Mouse (Mus musculus): ENCODE measurements around the gene Pds5b.
A peak's percentile ranks its signal among the peaks of the same experiment; 100 is the strongest.
"Not testable (repeated sequence)": the region's sequence is repeated elsewhere in the genome, so short reads cannot be mapped to it uniquely, and the experiment has no call there.

Pds5b gene

DNA sequence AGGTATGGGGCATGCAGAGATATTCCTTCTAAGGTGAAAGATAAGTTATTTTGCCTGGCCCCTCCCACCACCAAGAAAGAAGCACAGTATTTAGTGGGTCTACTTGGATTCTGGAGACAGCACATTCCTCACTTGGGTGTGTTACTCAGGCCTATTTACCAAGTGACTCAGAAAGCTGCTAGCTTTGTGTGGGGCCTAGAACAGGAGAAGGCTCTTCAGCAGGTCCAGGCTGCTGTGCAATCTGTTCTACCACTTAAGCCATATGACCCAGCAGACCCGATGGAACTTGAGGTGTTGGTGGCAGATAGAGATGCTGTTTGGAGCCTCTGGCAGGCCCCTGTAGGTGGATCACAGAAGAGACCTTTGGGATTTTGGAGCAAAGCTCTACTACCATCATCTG lies 33.1 kb downstream of the Pds5b start:
- DNase-seq (ENCODE audit: low spot score) = not testable (repeated sequence)

DNA sequence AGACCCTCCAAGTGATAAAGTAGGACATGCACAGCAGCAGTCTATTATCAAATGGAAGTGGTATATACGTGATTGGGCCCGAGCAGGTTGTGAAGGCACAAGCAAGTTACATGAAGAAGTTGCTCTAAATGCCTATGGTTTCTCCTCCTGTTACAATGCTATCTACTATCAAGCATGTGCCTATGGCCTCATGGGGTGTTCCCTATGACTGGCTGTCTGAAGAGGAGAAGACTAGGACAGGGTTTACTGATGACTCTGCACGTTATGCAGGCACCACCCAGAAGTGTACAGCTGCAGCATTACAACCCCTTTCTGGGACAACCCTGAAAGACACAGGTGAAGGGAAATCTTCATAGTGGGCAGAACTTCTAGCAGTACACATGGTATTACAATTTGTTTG lies 33.6 kb downstream of the Pds5b start:
- DNase-seq (ENCODE audit: low spot score) = not testable (repeated sequence)

GRCm38 (mm10) chr5:150711503-150711902 lies 38.0 kb downstream of the Pds5b start:
- DNase-seq (ENCODE audit: low spot score) = no peak

DNA sequence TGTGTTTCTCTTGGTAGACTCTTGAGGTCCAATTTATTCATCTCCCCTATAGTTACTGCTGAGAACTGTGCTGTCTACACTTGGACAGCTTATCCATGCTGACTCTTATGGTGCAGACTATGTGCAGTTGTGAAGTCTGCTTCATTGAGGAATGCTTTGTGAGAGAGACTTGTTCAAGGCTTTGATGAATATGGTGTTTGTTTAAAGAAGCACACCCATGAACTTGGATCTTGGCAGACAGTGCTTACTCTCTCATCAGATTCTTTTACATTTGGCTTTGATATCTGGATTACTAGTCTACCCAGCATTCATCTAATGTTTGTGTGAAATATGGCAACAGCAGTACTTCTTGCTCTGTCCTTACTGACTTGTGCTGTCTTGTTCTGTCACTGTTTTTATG lies 39.9 kb downstream of the Pds5b start:
- DNase-seq (ENCODE audit: low spot score) = no peak

GRCm38 (mm10) chr5:150717775-150718174 lies 44.2 kb downstream of the Pds5b start:
- peak; percentile 46 for DNase-seq (ENCODE audit: low spot score)

DNA sequence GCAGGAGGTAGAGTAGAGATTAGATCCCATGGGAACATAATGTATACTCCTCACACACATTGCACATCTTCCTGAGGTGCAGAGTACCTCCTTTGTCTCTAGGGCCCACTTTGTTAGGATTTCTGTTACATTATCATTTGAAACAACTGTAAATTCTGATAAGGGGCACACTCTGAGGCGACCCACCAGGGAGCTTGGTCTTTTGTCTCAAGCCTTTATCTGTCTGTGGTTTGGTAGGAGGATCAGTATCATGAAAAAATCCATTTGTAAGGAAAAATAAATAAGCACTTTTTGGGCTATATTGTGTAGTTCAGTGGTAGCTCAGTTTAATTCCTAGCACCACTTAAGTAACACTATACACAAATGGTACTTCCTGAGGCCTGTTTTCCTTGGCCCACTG lies 51.1 kb downstream of the Pds5b start:
- no peak for DNase-seq (ENCODE audit: low spot score)

GRCm38 (mm10) chr5:150737028-150737427 lies 63.5 kb downstream of the Pds5b start:
- DNase-seq (ENCODE audit: low spot score) = not testable (repeated sequence)

DNA sequence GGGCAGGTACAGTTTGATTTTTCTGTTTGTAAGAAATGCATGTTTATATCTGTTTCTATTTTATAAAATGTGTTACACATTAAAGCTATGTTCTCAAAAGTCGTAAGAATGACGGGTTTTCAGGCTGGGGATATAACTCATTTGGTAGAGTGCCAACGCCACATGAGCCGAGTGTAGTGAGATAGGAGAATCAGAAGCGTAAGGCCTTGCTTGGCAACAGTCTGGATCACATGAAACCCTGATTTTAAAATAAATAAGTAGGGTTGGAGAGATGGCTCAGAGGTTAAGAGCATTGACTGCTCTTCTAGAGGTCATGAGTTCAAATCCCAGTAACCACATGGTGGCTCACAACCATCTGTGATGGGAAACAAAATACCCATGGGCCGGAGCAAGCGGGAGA lies 65.8 kb downstream of the Pds5b start:
- no peak for DNase-seq (ENCODE audit: low spot score)

GRCm38 (mm10) chr5:150740597-150740996 lies 67.1 kb downstream of the Pds5b start:
- no peak for DNase-seq (ENCODE audit: low spot score)

DNA sequence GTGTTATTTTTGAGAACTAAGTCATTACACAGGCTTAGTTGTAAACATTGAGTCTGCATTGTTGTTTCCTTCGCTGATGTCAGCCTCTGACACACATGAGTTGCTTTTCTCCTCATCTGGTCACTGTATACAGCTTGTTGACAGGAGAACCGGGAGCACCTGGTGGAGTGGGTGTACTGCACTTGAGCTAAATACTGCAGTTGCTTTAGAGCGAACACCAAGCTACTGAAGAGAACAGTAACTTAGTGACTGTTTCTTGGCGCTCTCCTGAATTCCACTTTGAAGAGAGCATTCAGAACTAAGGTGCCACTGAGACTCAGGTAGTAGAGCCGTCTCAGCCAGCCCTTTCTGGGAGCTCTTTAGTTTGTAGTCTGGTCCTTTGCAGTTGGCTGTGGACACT lies 83.1 kb downstream of the Pds5b start:
- no peak for DNase-seq (ENCODE audit: low spot score)

- no peak for DNase-seq (ENCODE audit: low spot score)
Measured at GRCm38 (mm10) chr5:150772403-150772802, 98.9 kb downstream of the Pds5b start.

GRCm38 (mm10) chr5:150773083-150773482 lies 99.5 kb downstream of the Pds5b start:
- DNase-seq (ENCODE audit: low spot score) = no peak

DNA sequence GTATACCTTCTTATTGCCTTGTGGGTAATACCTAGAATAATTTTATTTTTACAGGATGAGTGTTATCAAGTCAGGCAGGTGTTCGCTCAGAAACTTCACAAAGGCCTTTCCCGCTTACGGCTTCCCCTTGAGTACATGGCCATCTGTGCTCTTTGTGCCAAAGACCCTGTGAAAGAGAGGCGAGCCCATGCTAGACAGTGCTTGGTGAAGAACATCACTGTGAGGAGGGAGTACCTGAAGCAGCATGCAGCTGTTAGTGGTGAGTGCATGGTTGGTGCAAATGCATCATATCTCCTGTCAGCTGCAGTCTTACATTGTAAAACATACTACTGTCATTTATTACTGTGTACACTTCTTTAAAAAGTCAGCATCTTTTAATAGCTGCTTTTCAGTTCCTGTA lies 114.7 kb downstream of the Pds5b start:
- no peak for DNase-seq (ENCODE audit: low spot score)

- DNase-seq (ENCODE audit: low spot score) = no peak
Measured at GRCm38 (mm10) chr5:150789039-150789438, 115.5 kb downstream of the Pds5b start.

- DNase-seq (ENCODE audit: low spot score) = no peak
Measured at GRCm38 (mm10) chr5:150794181-150794580, 120.6 kb downstream of the Pds5b start.

- DNase-seq (ENCODE audit: low spot score) = no peak
Measured at GRCm38 (mm10) chr5:150800056-150800455, 126.5 kb downstream of the Pds5b start.

DNA sequence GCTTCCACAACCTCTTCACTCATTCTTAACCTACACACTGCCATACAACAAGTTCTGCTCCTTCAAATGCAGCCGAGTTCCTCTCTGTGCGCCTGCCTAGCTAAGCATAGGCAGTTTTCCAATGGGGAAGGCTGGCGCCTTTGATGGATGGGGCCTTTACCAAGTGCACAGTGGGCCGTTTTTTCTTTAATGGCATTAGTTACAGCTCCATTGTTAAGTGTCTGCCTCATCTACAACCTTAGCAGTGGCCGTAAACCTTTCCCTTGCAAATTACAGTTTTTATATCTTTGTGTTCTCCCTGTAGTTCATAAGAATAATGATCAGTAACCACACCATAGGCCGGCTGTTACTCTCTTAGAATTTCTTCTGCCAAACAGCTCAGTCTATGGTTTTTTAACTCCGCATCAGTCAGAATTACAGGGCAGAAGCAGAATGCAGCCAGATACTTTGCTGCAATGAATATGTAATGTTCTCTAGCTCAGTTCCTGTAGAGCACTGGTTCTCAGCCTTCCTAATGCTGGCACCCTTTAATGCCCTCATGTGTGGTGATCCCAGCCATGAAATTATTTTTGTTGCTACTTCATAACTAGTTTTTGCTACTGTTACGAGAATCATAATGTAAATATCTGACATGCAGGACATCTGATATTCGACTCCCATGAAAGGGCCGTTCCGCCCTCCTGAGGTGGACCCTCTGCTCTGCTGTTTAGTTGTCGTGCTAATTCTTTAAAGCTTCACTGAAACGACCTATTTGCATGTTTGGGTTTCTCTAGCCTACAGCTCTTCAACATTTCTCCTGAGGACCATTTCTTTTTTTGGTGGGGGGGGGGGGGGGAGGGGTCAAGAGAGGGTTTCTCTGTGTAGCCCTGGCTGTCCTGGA lies 140.8 kb downstream of the Pds5b start:
- no peak for DNase-seq (ENCODE audit: low spot score)

- DNase-seq (ENCODE audit: low spot score) = no peak
Measured at GRCm38 (mm10) chr5:150815400-150815799, 141.9 kb downstream of the Pds5b start.

DNA sequence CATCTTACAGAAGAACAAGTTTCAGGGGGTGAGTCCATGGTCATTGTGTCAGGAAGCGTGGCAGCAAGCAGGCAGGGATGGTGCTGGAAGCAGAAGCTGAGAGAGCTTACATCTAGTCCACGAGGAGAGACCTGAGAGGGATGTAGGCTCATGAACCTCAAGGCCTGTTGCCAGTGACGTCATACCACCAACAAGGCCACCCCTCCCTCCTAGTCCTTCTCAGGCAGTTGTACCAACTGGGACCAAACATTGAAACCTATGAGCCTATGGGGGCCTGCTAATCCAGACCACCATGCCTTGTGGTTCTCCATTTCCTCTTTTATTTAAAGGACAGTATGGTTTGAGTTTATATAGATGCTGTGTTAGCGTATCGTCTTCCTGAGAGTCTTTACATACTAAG lies 143.2 kb downstream of the Pds5b start:
- no peak for DNase-seq (ENCODE audit: low spot score)

DNA sequence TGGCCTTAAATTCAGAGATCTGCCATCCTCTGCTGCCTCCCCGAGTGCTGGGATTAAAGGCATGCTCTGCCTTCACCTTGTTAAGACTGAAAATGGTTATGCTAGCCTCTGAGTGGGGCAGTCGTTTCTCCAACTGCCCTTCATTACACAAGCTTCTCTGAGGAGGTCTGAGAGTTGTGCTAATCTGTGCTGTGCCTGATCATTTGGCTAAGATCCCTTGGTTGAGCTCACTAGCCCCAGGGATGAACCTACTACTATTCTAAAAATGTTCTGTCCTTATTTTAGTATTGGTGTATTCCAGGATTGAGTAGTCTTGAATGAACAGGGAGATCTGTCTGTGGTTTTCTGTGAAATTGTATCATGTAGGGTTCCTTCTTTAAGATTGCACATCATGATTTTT lies 144.5 kb downstream of the Pds5b start:
- DNase-seq (ENCODE audit: low spot score) = no peak

DNA sequence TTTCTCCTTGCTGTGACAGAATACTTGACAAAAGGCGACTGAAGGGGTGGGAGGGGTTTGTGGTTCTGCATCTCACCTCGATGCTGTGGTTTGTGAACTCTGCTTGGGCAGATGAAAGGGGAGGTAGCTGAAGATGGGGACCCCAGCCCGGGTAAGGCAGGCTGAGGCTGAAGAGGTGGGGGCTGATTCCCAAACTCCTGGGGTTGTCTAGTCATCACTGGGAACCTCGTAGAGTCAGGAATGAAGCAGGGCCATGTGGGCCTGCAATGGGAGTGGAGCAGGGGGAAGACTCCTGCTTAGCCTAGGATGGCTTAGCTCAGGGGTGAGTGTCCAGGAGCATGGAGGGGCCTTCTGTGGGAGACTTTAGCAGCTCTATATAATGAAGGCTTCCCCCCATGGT lies 145.3 kb downstream of the Pds5b start:
- no peak for DNase-seq (ENCODE audit: low spot score)

DNA sequence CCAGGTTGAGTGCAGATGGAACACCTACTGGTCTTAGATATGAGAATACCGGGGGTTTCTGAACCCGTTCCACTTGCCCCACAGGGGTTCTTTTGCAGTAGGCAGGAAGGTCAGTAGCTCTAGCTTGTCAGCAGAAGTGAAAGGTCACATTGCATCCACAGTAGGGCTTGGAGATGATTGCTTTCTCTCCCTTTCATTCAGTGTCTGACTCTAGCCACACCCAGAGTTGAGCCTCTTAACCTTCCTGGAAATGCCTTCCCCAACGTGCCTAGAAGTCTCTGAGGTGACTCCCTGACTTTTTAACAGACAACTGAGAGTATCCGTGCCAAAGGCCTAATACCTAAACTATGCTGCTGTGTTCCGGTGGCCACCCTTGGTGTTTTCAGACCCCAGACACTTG lies 146.0 kb downstream of the Pds5b start:
- DNase-seq (ENCODE audit: low spot score) = no peak

DNA sequence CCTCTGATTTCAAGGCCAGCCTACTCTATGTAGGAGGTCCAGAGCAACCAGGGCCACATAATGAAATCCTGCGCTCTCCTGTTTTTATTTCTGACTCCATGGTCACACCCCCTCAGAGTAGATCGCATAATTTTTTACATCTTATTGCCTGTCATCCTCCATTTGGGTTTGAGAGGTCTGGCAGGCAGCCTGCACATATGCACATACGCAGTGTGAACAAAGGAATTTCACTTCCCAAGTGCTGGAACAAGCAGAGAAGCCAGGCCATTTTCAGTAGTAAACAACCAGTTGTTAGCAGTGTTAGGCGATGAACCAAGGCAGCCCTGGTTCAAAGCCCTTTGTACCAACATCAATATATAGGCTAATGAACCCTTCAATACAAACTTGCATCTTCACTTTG lies 147.6 kb downstream of the Pds5b start:
- DNase-seq (ENCODE audit: low spot score) = no peak

DNA sequence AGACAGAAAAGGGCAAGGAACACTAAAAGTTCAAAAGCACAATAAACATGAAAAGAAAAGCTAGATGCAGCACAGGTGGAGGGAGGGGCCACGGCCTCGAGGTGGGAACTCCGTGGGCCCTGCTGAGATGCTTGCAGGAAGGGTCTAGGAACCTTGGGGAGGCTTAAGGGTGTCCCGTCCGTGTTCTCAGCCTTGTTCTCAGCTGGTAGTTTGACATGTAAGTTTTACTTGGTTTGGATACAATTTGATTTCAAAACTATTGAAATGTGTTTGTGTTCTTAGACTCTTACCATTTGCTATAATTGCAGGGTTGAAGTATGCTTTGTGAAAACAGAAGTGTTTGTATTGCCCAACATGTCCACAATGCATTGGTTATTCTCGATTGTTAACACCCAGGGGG lies 149.2 kb downstream of the Pds5b start:
- no peak for DNase-seq (ENCODE audit: low spot score)

Data from MN1 (cell line).